Mouse (Mus musculus) E14TG2a.4 (cell line): ENCODE data around the gene Hist1h4d.
A peak's percentile ranks its signal among the peaks of the same experiment; 100 is the strongest.
"Not testable (repeated sequence)": the region's sequence is repeated elsewhere in the genome, so short reads cannot be mapped to it uniquely, and the experiment has no call there.

Experiments
- H3K27me3 ChIP-seq: 2 replicates; pipeline ENCODE4 v1.6.1; 2014; ENCODE audit warnings: low read length, control low read depth; ENCODE audit not compliant: insufficient read depth
- H3K36me3 ChIP-seq: 2 replicates; pipeline ENCODE4 v1.6.1; 2014; ENCODE audit warnings: low read length, control low read depth; ENCODE audit not compliant: insufficient read depth
- H3K4me1 ChIP-seq: replicated peaks from 2 replicates; pipeline ENCODE4 v1.6.1; 2014; ENCODE audit warnings: low read depth, low read length, control low read depth
- H3K4me3 ChIP-seq: replicated peaks from 2 replicates; pipeline ENCODE4 v1.5.1; 2014; ENCODE audit warnings: mild to moderate bottlenecking, low read length
- H3K9me3 ChIP-seq: 2 replicates; pipeline ENCODE4 v1.6.1; 2014; ENCODE audit warnings: low read length, control low read depth
- CTCF ChIP-seq: conservative IDR thresholded peaks from 2 replicates; pipeline ENCODE4 v1.5.1; 2014; ENCODE audit warnings: low read length
- NANOG ChIP-seq: IDR thresholded peaks from 2 replicates; pipeline ENCODE4 v1.6.1; 2014; ENCODE audit warnings: borderline replicate concordance, low read length, mixed read lengths
- POU5F1 ChIP-seq: IDR thresholded peaks from 2 replicates; pipeline ENCODE4 v1.6.1; 2014; ENCODE audit warnings: low read length, borderline replicate concordance

Gene Hist1h4d

GRCm38 (mm10) chr13:23621532-23622174, 40.3 kb downstream of the Hist1h4d start:
- Histone ChIP-seq H3K36me3 (no peaks in the 10 kb centered on the region), H3K9me3 (no peaks in the 10 kb centered on the region), H3K27me3 (peaks cover 34% of the 10 kb centered on the region), H3K4me1 (peaks cover 28% of the 10 kb centered on the region), H3K4me3 (peak overlapping the region; percentile 82)
- no peak for TF ChIP-seq NANOG

GRCm38 (mm10) chr13:23622175-23622671, 40.8 kb downstream of the Hist1h4d start, which contains the start of gene Hist1h1e:
TSS of gene Hist1h1e (minus strand) at chr13:23622558.
- H3K36me3 ChIP-seq, H3K9me3 ChIP-seq: not testable (repeated sequence)
- H3K4me3 ChIP-seq, result peak within 1 kb of the TSS; percentile 82
- peaks cover 35% of the 10 kb centered on the region for H3K27me3 ChIP-seq
- peaks cover 28% of the 10 kb centered on the region for H3K4me1 ChIP-seq

GRCm38 (mm10) chr13:23622861-23623450, 41.6 kb downstream of the Hist1h4d start:
- no peaks in the 10 kb centered on the region for H3K36me3 ChIP-seq
- H3K4me3 ChIP-seq, result peak overlapping the region; percentile 82
- H3K4me1 ChIP-seq, result peaks cover 28% of the 10 kb centered on the region
- TF ChIP-seq NANOG (no peak), POU5F1 (no peak), CTCF (no peak)
- H3K27me3 ChIP-seq, result peaks cover 35% of the 10 kb centered on the region
- H3K9me3 ChIP-seq, result no peaks in the 10 kb centered on the region

- Histone ChIP-seq H3K27me3 (peaks cover 2% of the 10 kb centered on the region; the same call in 1 of the 2 replicates), H3K4me1 (no peaks in the 10 kb centered on the region), H3K36me3 (no peaks in the 10 kb centered on the region), H3K9me3 (no peaks in the 10 kb centered on the region), H3K4me3 (no peak overlapping the region)
- peak; percentile 34 for TF ChIP-seq CTCF
- no peak for TF ChIP-seq NANOG
Observed at GRCm38 (mm10) chr13:23630653-23631052, 49.3 kb downstream of the Hist1h4d start.
